Mouse (Mus musculus) midbrain, embryonic 11.5 days (tissue): ENCODE measurements at regions not wholly inside any gene's neighbourhood (a gene's known extent, or its start where the extent isn't known, plus 50 kb on each side); places are given as distances from the start of the nearest gene placed in this dataset.
"Not testable (repeated sequence)": the region's sequence is repeated elsewhere in the genome, so short reads cannot be mapped to it uniquely, and the experiment has no call there.

Source experiments
- ATAC-seq: fragments of 200-750 bp; cut with Nextera tagmentation; 2 replicates; pipeline ENCODE4 v1.8.0; 2017; ENCODE audit warnings: moderate TSS enrichment, moderate library complexity; ENCODE audit not compliant: low FRiP score
- DNase-seq: peaks from one replicate; pipeline ENCODE4 v3.0.0; 2015; ENCODE audit warnings: low spot score; ENCODE audit errors: missing footprints
- H3K27ac ChIP-seq: fragments of 300-500 bp; sonication (generic); 2 replicates; pipeline ENCODE4 v1.5.1; 2014; ENCODE audit warnings: low read depth, low read length
- H3K27me3 ChIP-seq: fragments of 300-500 bp; sonication (generic); 2 replicates; pipeline ENCODE4 v1.6.1; 2014; ENCODE audit warnings: mild to moderate bottlenecking, low read length, moderate library complexity, mixed read lengths; ENCODE audit not compliant: control insufficient read depth, insufficient read depth
- H3K36me3 ChIP-seq: fragments of 300-500 bp; sonication (generic); 2 replicates; pipeline ENCODE4 v1.6.1; 2014; ENCODE audit warnings: mild to moderate bottlenecking, low read length, moderate library complexity, mixed read lengths; ENCODE audit not compliant: control insufficient read depth, insufficient read depth
- H3K4me1 ChIP-seq: fragments of 300-500 bp; sonication (generic); 2 replicates; pipeline ENCODE4 v1.6.1; 2014; ENCODE audit warnings: low read length; ENCODE audit not compliant: control insufficient read depth, insufficient read depth
- H3K4me2 ChIP-seq: fragments of 300-500 bp; sonication (generic); 2 replicates; pipeline ENCODE4 v1.6.1; 2014; ENCODE audit warnings: mild to moderate bottlenecking, moderate library complexity
- H3K4me3 ChIP-seq: fragments of 300-500 bp; sonication (generic); 2 replicates; pipeline ENCODE4 v1.5.1; 2014; ENCODE audit warnings: low read depth, low read length
- H3K9ac ChIP-seq: fragments of 300-500 bp; sonication (generic); 2 replicates; pipeline ENCODE4 v1.6.1; 2014; ENCODE audit warnings: low read length
- H3K9me3 ChIP-seq: fragments of 300-500 bp; sonication (generic); 2 replicates; pipeline ENCODE4 v1.6.1; 2016; ENCODE audit warnings: low read length; ENCODE audit not compliant: control insufficient read depth
- WGBS: fragments of 180-500 bp; shearing (Covaris S2); extraction: QIAGEN DNeasy Blood & Tissue Kit; methylation state at CpG from one replicate; pipeline ENCODE4 v1.1.7; 2014; 5-methylcytosine and 5-hydroxymethylcytosine counted together

GRCm38 (mm10) chr14:33722379-33723145 lies 133.6 kb downstream of the Ptpn20 start:
- WGBS = 91% methylated on average over 5 of the region's 5 CpGs
- not testable (repeated sequence) for ATAC-seq, H3K27me3 ChIP-seq, H3K36me3 ChIP-seq, H3K9ac ChIP-seq, DNase-seq, H3K4me1 ChIP-seq, H3K4me2 ChIP-seq, H3K9me3 ChIP-seq, H3K4me3 ChIP-seq, H3K27ac ChIP-seq

- no peak for DNase-seq
- ATAC-seq = no peak
- Histone ChIP-seq H3K4me1 (0 out of 2 replicates have a peak, but pooled peaks cover 5% of the 10 kb centered on the region), H3K4me3 (no peak overlapping the region), H3K9me3 (no peaks in the 10 kb centered on the region), H3K27ac (no peak overlapping the region), H3K36me3 (no peaks in the 10 kb centered on the region), H3K27me3 (no peaks in the 10 kb centered on the region), H3K9ac (no peak overlapping the region), H3K4me2 (no peak overlapping the region)
- WGBS = 92% methylated on average over 10 of the region's 10 CpGs
These were observed 137.5 kb downstream of the Ptpn20 start for GRCm38 (mm10) chr14:33726500-33726899.

DNA sequence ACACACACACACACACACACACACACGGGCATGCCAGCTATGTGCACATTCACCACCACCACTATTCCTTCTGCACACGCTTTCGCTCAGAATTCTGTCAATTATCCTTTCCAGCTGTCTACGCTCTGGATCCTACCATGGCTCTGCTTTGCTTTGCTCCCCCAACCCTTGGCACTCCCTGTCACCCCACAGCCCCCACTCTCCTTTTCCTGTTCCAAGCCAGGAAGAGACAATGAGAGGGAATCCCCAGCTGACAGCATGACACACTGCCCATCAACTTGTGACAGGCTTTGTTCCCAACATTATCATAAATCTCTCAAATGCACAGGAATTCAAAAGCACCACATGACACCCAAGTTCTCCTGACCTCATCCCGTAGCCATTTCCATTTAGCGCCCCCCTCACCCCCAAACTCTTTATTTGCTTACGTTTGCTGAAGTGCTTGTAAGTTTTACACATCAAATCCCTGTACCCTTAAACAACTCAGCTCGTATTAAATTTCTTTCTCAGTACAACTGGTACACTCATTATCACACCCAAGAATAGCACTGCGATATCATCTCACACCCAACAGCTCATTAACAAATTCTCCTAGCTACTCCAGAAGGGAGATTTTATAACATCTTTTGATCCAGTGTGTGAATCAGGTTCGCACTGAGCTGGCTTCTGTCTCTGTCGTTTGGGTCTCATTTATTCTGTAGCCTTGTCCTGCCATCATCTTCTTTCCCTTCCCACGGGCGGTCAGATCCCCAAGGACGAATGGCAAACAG lies 140.3 kb downstream of the Ptpn20 start:
- ATAC-seq = no peak
- no peak for DNase-seq
- WGBS = 70% methylated on average over 14 of the region's 14 CpGs

DNA sequence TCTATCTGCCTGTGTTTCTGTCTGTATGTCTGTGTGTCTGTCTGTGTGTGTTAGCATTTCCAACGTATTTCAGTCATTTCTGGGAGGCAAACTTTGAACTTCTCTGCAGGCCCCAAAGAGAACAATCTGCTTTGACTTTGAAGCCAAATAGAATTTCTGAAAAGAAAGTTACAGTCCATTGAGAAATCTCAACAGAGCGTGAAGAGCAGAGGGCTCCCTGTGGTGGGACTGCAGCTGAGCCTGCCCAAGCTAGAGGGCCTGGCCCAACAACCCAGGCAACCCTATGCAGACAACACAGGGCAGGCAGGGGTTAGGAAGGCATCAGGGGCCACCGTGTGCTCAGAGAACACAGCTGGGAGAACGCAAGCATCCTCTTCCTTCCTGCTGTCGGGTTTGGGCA lies 143.7 kb downstream of the Ptpn20 start:
- no peak overlapping the region for H3K4me3 ChIP-seq
- H3K27ac ChIP-seq = no peak overlapping the region
- no peaks in the 10 kb centered on the region for H3K27me3 ChIP-seq
- no peaks in the 10 kb centered on the region for H3K9me3 ChIP-seq
- no peak overlapping the region for H3K9ac ChIP-seq
- DNase-seq = no peak
- H3K4me1 ChIP-seq = peaks cover 10% of the 10 kb centered on the region; the same call in 1 of the 2 replicates
- 35% methylated on average over 5 of the region's 5 CpGs for WGBS
- H3K36me3 ChIP-seq = no peaks in the 10 kb centered on the region
- H3K4me2 ChIP-seq = no peak overlapping the region
- ATAC-seq = no peak

More for the DNA sequence above, 140.3 kb downstream of the Ptpn20 start:
- Histone ChIP-seq H3K27me3 (no peaks in the 10 kb centered on the region), H3K27ac (no peak overlapping the region), H3K36me3 (no peaks in the 10 kb centered on the region), H3K9ac (no peak overlapping the region), H3K4me1 (peaks cover 10% of the 10 kb centered on the region; the same call in 1 of the 2 replicates), H3K4me2 (no peak overlapping the region), H3K4me3 (no peak overlapping the region), H3K9me3 (no peaks in the 10 kb centered on the region)

GRCm38 (mm10) chr14:33734446-33735043 lies 145.5 kb downstream of the Ptpn20 start:
- WGBS = 70% methylated on average over 5 of the region's 5 CpGs
- no peaks in the 10 kb centered on the region for H3K27me3 ChIP-seq
- no peak overlapping the region for H3K9ac ChIP-seq
- ATAC-seq (no peak), DNase-seq (no peak)
- no peak overlapping the region for H3K4me3 ChIP-seq
- H3K4me2 ChIP-seq = no peak overlapping the region
- no peak overlapping the region for H3K27ac ChIP-seq
- H3K4me1 ChIP-seq = peaks cover 7% of the 10 kb centered on the region; the same call in 1 of the 2 replicates
- no peaks in the 10 kb centered on the region for H3K36me3 ChIP-seq
- no peaks in the 10 kb centered on the region for H3K9me3 ChIP-seq

GRCm38 (mm10) chr14:33735653-33736052 lies 146.6 kb downstream of the Ptpn20 start:
- no peak overlapping the region for H3K4me3 ChIP-seq
- DNase-seq (no peak), ATAC-seq (no peak)
- WGBS = 88% methylated on average over 3 of the region's 3 CpGs
- H3K36me3 ChIP-seq = no peaks in the 10 kb centered on the region
- H3K4me1 ChIP-seq = peaks cover 5% of the 10 kb centered on the region; the same call in 1 of the 2 replicates
- no peak overlapping the region for H3K9ac ChIP-seq
- H3K4me2 ChIP-seq = no peak overlapping the region
- H3K9me3 ChIP-seq = no peaks in the 10 kb centered on the region
- H3K27ac ChIP-seq = no peak overlapping the region
- no peaks in the 10 kb centered on the region for H3K27me3 ChIP-seq

- WGBS = 90% methylated on average over 4 of the region's 4 CpGs
- Histone ChIP-seq H3K9ac (no peak overlapping the region), H3K9me3 (no peaks in the 10 kb centered on the region), H3K4me3 (no peak overlapping the region), H3K4me1 (no peaks in the 10 kb centered on the region), H3K4me2 (no peak overlapping the region), H3K27me3 (no peaks in the 10 kb centered on the region), H3K36me3 (no peaks in the 10 kb centered on the region), H3K27ac (no peak overlapping the region)
- DNase-seq (no peak), ATAC-seq (no peak)
These were observed 157.2 kb downstream of the Ptpn20 start for GRCm38 (mm10) chr14:33746181-33746580.

- no peaks in the 10 kb centered on the region for H3K4me1 ChIP-seq
- no peak overlapping the region for H3K4me2 ChIP-seq
- H3K27me3 ChIP-seq = no peaks in the 10 kb centered on the region
- no peak overlapping the region for H3K9ac ChIP-seq
- no peaks in the 10 kb centered on the region for H3K9me3 ChIP-seq
- DNase-seq (no peak), ATAC-seq (no peak)
- H3K36me3 ChIP-seq = no peaks in the 10 kb centered on the region
- WGBS = 78% methylated on average over 7 of the region's 7 CpGs
- no peak overlapping the region for H3K27ac ChIP-seq
- H3K4me3 ChIP-seq = no peak overlapping the region
These were observed 163.7 kb upstream of the Gdf10 start for GRCm38 (mm10) chr14:33759656-33760055.

DNA sequence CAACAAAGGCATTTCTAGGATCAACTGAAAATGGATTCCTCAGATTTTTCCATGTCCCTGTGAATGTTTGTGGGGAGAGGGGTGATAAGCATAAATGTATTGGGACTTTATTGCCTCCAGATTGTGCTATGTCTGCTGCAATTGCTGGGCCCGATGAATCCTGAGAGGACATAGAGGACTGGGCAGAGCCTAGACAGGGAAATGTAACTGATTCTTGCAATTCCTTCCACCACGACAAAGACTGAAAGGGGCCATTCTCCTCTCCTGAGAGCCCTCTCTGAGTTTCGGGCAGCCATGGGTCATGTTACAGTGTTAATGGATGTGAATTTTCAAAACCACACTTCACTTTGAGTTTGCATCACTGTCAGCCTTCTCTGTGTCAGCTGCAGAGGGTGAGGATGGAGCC lies 159.7 kb upstream of the Gdf10 start:
- no peak overlapping the region for H3K27ac ChIP-seq

More for the DNA sequence above, 159.7 kb upstream of the Gdf10 start:
- H3K4me3 ChIP-seq = no peak overlapping the region
- no peaks in the 10 kb centered on the region for H3K27me3 ChIP-seq
- ATAC-seq (no peak), DNase-seq (no peak)
- no peak overlapping the region for H3K4me2 ChIP-seq
- no peaks in the 10 kb centered on the region for H3K36me3 ChIP-seq
- H3K9ac ChIP-seq = no peak overlapping the region
- H3K4me1 ChIP-seq = no peaks in the 10 kb centered on the region
- 65% methylated on average over 3 of the region's 3 CpGs for WGBS
- H3K9me3 ChIP-seq = no peaks in the 10 kb centered on the region
